Mouse (Mus musculus): Measurements from ENCODE around the gene Ccdc30. TPM values are rescaled to one million over a fixed set of nuclear protein-coding genes. Genes with fewer than 3 reads are reported as not detected.
A peak's percentile ranks its signal among the peaks of the same experiment; 100 is the strongest.

Gene Ccdc30
- polyA plus RNA-seq, 1 experiment: 3.7 TPM

- no peak within 1 kb of the TSS; the same call in 1 of the 2 replicates for H3K27ac ChIP-seq (ENCODE audit: control insufficient read depth, insufficient read depth, low read depth, low read length, poor library complexity)
- no peaks in the 10 kb centered on the region; the same call in 1 of the 2 replicates for H3K4me1 ChIP-seq (ENCODE audit: control insufficient read depth, insufficient read depth, low read length)
- TF ChIP-seq POLR2A (IDR thresholded peaks at IDR 0.05; ENCODE audit: borderline replicate concordance, control insufficient read depth, low read depth, low read length) (peak; percentile 77; the same call in 1 of the 2 replicates), CTCF (IDR thresholded peaks at IDR 0.05; ENCODE audit: control insufficient read depth, insufficient read depth, low read length) (no peak)
- WGBS: under 1% methylated on average over 44 of the region's 44 CpGs
- peak within 1 kb of the TSS; percentile 77 for H3K4me3 ChIP-seq (replicated peaks; ENCODE audit: control insufficient read depth, low read depth, low read length)
Measured at GRCm38 (mm10) chr4:119320131-119320830, 95.0 kb downstream of the Ccdc30 start, which contains the start of gene Ppih. Gene Ppih, minus strand, starts transcription at chr4:119320546.

DNA sequence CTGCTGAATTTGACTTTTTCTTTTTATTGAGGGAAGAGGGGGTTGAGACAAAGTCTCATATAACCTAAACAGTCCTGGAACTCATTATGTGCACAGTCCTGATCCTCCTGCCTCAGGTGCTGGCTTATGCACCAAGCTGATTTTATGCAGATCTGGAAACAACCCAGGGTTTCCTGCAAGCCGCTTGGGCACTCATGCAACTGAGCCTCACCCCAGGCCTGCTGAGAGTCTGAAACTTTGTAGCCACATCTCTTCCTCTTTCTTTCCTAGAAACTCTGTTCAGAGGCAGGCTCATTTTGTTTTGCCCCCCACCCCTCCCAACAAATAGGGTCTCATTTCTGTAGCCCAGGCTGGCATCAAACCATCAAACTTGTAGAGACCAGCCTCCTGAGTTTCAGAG, 101.6 kb downstream of the Ccdc30 start:
- Histone ChIP-seq H3K4me3 (replicated peaks; ENCODE audit: control insufficient read depth, low read depth, low read length) (no peak overlapping the region), H3K4me1 (ENCODE audit: control insufficient read depth, insufficient read depth, low read length) (no peaks in the 10 kb centered on the region), H3K27ac (ENCODE audit: control insufficient read depth, insufficient read depth, low read depth, low read length, poor library complexity) (no peak overlapping the region)
- WGBS: 48% methylated on average over 1 of the region's 1 CpGs
- TF ChIP-seq POLR2A (IDR thresholded peaks at IDR 0.05; ENCODE audit: borderline replicate concordance, control insufficient read depth, low read depth, low read length) (no peak), CTCF (IDR thresholded peaks at IDR 0.05; ENCODE audit: control insufficient read depth, insufficient read depth, low read length) (no peak)

GRCm38 (mm10) chr4:119305418-119305817, 109.9 kb downstream of the Ccdc30 start:
- Histone ChIP-seq H3K27ac (ENCODE audit: control insufficient read depth, insufficient read depth, low read depth, low read length, poor library complexity) (no peak overlapping the region), H3K4me3 (replicated peaks; ENCODE audit: control insufficient read depth, low read depth, low read length) (no peak overlapping the region), H3K4me1 (ENCODE audit: control insufficient read depth, insufficient read depth, low read length) (no peaks in the 10 kb centered on the region)
- 87% methylated on average over 5 of the region's 5 CpGs for WGBS
- no peak for TF ChIP-seq POLR2A (IDR thresholded peaks at IDR 0.05; ENCODE audit: borderline replicate concordance, control insufficient read depth, low read depth, low read length)

DNA sequence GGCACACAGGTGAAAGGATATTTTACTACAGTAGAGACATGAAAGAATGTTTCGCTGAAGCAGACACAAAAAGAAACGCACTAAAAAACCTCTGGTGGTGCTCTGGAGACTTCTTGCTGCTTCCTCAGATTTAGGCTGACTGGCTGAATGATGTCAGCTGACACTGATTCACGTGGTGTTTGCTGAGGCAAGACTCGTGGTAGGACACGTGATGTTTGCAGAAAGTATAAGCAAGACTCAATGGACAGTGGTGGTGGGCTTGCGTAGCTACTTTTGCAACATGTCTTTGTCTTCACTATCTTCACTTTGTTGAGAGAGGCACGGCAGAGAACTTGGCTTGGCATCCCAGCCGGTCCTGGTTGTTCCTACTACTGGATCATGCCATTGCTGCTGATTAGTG, 112.0 kb downstream of the Ccdc30 start:
- H3K27ac ChIP-seq (ENCODE audit: control insufficient read depth, insufficient read depth, low read depth, low read length, poor library complexity): no peak overlapping the region
- no peaks in the 10 kb centered on the region for H3K4me1 ChIP-seq (ENCODE audit: control insufficient read depth, insufficient read depth, low read length)
- 78% methylated on average over 8 of the region's 8 CpGs for WGBS
- TF ChIP-seq CTCF (IDR thresholded peaks at IDR 0.05; ENCODE audit: control insufficient read depth, insufficient read depth, low read length): no peak
- TF ChIP-seq POLR2A (IDR thresholded peaks at IDR 0.05; ENCODE audit: borderline replicate concordance, control insufficient read depth, low read depth, low read length): no peak
- H3K4me3 ChIP-seq (replicated peaks; ENCODE audit: control insufficient read depth, low read depth, low read length): no peak overlapping the region

- Histone ChIP-seq H3K4me3 (replicated peaks; ENCODE audit: control insufficient read depth, low read depth, low read length) (no peak overlapping the region), H3K4me1 (ENCODE audit: control insufficient read depth, insufficient read depth, low read length) (no peaks in the 10 kb centered on the region), H3K27ac (ENCODE audit: control insufficient read depth, insufficient read depth, low read depth, low read length, poor library complexity) (no peak overlapping the region)
- TF ChIP-seq CTCF (IDR thresholded peaks at IDR 0.05; ENCODE audit: control insufficient read depth, insufficient read depth, low read length) (no peak), POLR2A (IDR thresholded peaks at IDR 0.05; ENCODE audit: borderline replicate concordance, control insufficient read depth, low read depth, low read length) (no peak)
- 76% methylated on average over 3 of the region's 3 CpGs for WGBS
Measured at GRCm38 (mm10) chr4:119301777-119302176, 113.5 kb downstream of the Ccdc30 start.

DNA sequence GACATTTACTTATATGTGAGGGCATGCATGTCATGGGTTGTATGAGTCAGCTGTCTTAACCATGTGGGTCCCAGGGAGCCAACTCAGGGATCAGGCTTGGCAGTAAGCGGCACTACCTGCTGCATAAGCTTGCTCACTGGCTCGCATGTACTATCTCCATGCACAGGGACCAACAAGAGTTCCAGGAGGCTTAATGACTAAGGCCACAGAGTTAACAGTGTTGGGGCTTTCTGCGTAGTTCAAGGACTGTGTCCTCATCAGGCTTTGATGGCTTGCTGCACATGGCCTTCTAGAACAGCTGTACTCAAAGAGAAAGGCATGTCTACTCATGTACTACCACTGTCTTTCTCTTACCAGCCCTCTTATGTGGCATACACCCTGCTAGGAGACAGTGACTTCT, 114.6 kb downstream of the Ccdc30 start:
- 87% methylated on average over 3 of the region's 3 CpGs for WGBS
- Histone ChIP-seq H3K4me3 (replicated peaks; ENCODE audit: control insufficient read depth, low read depth, low read length) (no peak overlapping the region), H3K27ac (ENCODE audit: control insufficient read depth, insufficient read depth, low read depth, low read length, poor library complexity) (no peak overlapping the region), H3K4me1 (ENCODE audit: control insufficient read depth, insufficient read depth, low read length) (no peaks in the 10 kb centered on the region)
- no peak for TF ChIP-seq CTCF (IDR thresholded peaks at IDR 0.05; ENCODE audit: control insufficient read depth, insufficient read depth, low read length)

- Histone ChIP-seq H3K27ac (ENCODE audit: control insufficient read depth, insufficient read depth, low read depth, low read length, poor library complexity) (no peak overlapping the region), H3K4me1 (ENCODE audit: control insufficient read depth, insufficient read depth, low read length) (no peaks in the 10 kb centered on the region), H3K4me3 (replicated peaks; ENCODE audit: control insufficient read depth, low read depth, low read length) (no peak overlapping the region)
- WGBS: 61% methylated on average over 2 of the region's 2 CpGs
- TF ChIP-seq POLR2A (IDR thresholded peaks at IDR 0.05; ENCODE audit: borderline replicate concordance, control insufficient read depth, low read depth, low read length): no peak
- no peak for TF ChIP-seq CTCF (IDR thresholded peaks at IDR 0.05; ENCODE audit: control insufficient read depth, insufficient read depth, low read length)
Measured at GRCm38 (mm10) chr4:119297361-119297760, 118.0 kb downstream of the Ccdc30 start.

- no peaks in the 10 kb centered on the region; the same call in 1 of the 2 replicates for H3K4me1 ChIP-seq (ENCODE audit: control insufficient read depth, insufficient read depth, low read length)
- TF ChIP-seq POLR2A (IDR thresholded peaks at IDR 0.05; ENCODE audit: borderline replicate concordance, control insufficient read depth, low read depth, low read length) (no peak), CTCF (IDR thresholded peaks at IDR 0.05; ENCODE audit: control insufficient read depth, insufficient read depth, low read length) (no peak)
- peak overlapping the region; percentile 43 for H3K4me3 ChIP-seq (replicated peaks; ENCODE audit: control insufficient read depth, low read depth, low read length)
- 9% methylated on average over 6 of the region's 6 CpGs for WGBS
- no peak overlapping the region for H3K27ac ChIP-seq (ENCODE audit: control insufficient read depth, insufficient read depth, low read depth, low read length, poor library complexity)
Measured at GRCm38 (mm10) chr4:119295134-119295453, 120.2 kb downstream of the Ccdc30 start.

Data from bone marrow, adult 2 months (tissue).